Mouse (Mus musculus): ENCODE data around the gene Cpped1.

Cpped1 gene

DNA sequence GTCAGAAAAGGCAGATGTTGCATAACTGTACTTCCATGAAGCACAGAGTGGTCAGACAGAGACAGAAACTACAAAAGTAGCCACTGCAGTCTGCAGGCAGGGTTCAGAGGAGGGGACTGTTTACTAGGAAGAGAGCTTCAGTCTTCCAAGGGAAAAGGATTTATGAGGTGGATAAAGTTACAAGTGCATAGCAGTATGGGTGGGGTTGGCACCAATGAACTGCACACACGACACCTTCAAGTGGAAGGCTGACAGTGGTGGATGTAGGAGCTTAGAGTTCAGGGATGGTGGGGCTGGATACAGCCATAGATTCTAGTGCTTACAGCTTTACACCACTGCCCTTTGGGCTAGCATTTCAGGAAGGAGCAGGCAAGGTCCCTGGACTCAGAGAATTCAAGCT lies 75.8 kb downstream of the Cpped1 start:
- no peak for DNase-seq

DNA sequence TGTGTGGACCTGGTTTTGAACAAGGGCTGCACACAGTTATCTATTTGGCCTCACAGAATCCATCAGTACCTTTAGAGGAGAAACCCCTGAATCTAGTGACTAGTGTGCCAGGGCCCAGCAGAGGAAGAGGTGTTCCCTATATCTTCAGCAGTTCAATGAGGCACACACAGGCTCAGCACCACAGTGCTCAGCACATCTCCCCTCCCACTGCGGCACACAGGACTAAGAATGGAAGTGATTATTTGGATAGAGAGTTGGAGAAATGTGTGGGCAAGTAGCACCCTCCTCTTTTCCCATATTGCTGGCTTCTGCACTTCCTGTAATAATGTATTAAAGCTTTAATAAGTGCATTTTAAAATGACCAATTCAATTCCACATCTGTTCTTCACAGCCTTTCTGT lies 80.4 kb downstream of the Cpped1 start:
- DNase-seq, result no peak

- DNase-seq, result no peak
Measured at GRCm38 (mm10) chr16:11824833-11825232, 84.4 kb downstream of the Cpped1 start.

DNA sequence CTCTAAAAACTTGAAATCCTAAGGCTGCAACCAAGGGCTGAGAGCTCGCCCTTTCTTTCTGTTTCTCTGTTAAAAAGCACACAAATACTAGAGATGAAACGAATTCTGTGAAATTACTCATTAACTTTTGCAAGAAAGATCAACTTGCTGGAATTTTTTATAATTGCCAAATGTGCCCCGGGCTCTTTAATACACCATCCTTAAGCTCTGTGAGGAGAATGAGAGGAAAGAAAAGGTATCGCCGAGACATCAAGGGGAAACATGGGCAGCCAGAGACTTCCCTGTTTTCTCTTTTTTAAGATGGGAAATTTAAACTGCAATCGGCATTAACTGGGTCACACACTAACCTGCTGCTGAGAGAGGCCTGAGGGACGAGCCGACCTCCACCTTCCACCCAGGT lies 84.9 kb downstream of the Cpped1 start:
- DNase-seq, result no peak

DNA sequence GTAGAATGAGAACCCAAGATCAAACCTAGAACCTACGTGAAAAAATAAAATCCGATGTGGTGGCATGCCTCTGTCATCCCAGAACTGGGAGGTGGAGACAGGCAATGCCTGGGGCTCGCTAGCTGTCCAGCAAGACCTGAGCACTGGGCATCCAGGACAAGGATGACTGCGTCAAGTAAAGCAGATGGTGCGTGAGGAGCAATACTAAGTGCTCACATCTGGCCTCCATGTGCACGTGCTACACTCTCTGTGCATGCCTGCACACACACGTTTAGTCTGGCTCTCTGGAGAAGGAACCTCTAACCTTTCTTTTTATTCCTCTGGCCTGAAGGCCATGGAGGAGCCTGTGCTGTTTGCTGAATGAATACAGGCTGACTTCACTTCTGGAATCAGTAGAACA lies 88.5 kb downstream of the Cpped1 start:
- no peak for DNase-seq

DNA sequence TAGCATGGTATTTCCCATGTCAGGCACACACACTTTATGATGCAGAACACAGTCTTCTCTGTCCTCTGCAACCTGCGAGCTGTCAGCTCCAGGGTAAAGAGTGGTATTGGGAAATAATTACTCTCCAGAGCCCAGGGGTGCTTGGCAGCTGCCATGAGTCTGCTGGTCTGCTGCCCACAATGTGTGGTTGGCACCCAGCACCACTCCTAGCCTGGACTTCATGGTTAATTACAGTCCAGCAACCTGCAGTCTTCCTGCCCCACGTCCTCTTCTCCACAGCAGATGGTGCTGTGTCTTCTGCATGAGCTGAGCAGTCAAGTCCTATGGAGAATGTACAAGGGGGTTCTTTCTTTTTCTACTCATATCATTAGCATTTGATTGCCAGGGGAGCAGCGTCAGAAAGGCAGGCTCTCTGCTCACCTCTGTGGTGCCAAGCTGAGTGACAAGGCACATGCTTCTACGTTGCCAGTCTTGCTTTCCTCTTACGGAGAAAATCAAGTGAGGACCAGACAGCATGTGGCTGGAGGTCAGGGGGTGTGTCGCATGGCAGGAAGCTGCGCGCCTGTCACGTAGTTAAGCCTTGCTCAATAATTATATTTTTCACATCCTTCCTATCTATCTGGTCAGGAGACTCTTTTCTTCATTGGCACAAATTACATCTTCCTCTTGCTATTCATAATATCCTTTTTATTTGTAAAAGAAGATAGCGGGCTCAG lies 94.2 kb downstream of the Cpped1 start:
- no peak for DNase-seq

DNA sequence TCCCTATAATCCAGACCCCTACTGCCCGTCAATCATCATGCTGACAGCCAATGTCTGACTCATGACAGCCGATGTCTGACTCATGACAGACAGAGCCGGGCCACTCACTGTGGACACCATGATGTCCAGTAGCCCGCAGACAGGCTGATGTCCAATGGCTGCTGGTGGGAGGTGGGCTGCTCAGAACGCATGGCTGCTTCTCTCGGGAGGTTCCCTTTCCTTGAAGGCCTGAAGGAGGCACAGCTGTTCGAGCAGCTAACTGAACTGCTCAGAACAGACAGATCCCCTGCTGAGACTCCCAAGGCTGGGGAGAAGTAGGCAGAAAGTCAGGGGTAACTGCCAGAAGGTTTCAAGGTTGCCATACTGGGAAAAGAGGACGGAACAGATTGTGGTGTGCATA lies 97.1 kb downstream of the Cpped1 start:
- no peak for DNase-seq

GRCm38 (mm10) chr16:11809615-11810014 lies 99.6 kb downstream of the Cpped1 start:
- DNase-seq, result no peak

GRCm38 (mm10) chr16:11801960-11802539 lies 107.2 kb downstream of the Cpped1 start:
- no peak for DNase-seq

- no peak for DNase-seq
Measured at GRCm38 (mm10) chr16:11795758-11796460, 113.3 kb downstream of the Cpped1 start.

DNA sequence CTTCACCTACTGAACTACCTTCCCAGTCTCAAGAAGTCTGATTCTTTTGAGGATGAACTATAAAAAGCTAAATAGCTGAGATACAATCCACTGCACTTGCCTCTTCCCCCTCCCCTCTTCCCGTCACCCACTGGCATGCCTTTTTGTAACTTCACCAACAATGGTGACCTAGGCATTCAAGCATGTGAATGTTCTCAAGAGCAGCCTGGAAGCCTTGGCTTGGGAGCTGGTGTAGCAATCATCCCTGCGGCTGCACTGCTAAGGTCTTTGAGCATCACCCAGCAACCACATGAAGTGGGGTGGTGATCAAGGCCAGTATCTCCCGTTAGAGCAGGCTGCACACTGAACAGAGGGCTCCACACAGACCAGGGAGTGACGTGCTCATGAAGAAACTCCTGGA lies 114.6 kb downstream of the Cpped1 start:
- no peak for DNase-seq

GRCm38 (mm10) chr16:11793391-11793790 lies 115.9 kb downstream of the Cpped1 start:
- no peak for DNase-seq

DNA sequence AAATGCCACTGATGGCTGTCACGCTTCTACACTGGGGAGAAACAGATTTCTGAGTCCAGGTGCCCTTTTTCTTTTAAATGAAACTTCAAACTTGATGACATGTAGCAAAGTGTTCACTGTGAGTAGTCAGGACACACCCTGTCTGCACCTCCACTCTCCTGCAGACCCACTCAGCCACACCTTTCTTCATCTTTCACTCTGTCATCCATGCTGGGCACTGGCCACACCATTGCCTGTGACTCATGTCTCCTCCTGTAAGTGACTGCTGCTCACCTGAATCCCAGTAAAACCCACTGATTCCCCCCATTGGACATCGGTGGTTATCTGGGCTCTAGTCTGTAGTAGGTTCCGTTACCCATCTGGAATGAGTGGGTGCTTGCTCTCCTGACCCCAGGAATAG lies 118.8 kb downstream of the Cpped1 start:
- DNase-seq, result no peak

DNA sequence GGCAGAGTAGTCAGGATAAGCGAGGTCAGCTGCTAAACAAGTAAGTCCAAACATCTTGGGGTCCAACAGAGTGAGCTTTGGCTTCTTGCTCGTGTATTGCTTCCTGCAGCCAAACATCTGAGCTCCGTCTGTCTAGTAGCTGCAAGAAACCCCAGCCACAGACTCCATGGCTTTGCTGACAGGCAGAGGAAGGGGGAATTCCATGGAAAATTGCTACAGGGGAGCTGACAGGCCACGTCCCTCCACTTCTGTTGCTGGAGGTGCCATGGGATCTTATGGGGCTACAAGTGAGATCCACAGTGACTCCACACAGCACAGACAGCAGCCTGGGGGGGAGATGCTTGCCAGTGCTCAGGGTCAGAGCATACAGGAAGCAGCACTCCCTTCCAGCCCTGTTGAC lies 123.4 kb downstream of the Cpped1 start:
- DNase-seq, result no peak

GRCm38 (mm10) chr16:11784354-11784753 lies 124.9 kb downstream of the Cpped1 start:
- DNase-seq, result no peak

DNA sequence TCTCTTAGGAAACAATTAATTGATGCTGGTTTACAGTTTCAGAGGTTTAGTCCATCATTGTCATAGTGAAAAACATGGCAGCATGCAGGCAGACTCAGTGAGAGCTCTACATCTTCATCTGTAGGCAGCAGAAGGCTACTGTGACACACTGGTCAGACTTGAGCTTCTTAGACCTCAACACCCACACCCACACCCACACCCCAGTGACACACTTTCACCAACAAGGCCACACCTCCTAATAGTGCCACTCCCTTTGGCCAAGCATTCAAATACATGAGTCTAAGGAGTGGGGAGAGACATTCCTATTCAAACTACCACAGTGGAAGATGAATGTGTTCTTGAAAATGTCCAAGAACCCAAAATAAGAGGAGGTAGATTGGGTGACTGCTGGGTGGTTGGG lies 125.9 kb downstream of the Cpped1 start:
- no peak for DNase-seq

DNA sequence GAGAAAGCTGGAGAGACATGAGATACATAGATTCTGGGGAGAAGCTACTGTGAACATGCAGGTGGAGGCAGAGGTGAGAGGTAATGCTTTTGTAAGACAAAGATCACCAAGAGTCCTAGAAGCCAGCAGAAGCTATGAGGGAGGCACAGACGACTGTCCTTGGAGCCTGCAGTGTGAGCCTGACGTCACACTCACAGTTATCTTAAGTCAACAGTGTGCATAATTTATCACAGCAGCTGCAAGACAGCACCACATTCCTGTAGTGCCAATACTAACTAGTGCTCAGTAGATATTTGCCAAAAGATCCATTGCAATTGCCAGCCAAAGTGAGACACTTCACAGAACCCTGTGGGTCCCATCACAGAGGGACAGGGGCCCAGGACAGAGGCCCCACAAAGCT lies 127.2 kb downstream of the Cpped1 start:
- no peak for DNase-seq

- DNase-seq, result no peak
Measured at GRCm38 (mm10) chr16:11778715-11779460, 130.4 kb downstream of the Cpped1 start.

DNA sequence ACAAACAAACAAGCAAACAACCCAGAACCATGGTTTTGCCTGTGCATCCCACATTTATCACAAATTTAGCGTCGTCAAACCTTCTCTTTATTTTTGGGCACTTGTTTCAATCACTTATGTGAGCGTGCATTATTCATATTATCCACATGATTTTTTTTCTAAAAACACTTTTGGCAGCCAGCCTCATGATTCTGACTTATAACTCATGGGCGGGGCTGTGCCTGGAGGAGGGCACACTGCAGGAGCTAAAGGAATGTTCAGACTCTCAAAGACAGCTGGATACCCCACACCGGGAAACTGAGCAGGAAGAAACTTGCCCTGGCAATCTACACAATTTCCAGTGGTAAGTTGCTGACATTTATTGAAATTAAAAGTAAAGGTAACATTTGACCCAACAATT lies 131.1 kb downstream of the Cpped1 start:
- DNase-seq, result no peak

DNA sequence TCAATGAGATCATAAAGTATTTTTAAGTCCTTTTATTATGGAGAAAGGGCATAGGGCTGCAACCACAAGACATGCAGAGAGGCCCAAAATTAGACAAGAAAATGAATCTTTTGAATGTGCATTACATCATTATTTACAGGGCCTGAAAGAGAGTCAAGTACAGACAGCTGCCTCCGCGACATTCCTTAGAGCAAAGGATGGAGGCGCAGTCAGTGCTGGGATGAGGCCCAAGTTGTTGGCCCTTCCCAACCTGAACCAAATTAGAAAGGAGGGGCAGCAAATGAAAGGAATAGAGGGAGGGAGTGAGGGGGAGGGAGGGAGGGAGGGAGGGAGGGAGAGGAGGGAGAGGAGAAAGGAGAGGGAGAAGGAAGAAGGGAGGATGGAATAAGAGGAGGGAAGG lies 132.7 kb downstream of the Cpped1 start:
- DNase-seq, result peak; percentile 50

DNA sequence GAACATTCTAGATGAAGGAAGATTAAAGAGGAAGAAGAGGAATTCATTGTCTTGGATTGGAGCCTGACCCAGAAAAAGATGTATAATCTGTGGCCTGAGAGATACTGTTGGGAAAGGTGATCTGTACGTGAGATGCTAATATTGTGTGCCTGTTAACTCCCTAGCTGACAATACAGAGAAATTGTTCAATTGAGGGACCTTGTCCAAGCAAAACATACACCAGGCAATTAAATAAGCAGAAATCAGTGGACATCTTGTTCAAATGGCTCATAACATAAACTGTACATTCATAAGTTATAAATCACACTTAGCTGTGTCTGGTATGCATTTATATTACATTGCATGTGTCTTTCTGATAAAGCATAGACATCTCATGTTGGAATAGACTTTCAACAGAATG lies 134.9 kb downstream of the Cpped1 start:
- DNase-seq, result no peak

- DNase-seq, result no peak
Measured at GRCm38 (mm10) chr16:11772318-11772717, 136.9 kb downstream of the Cpped1 start.

- peak; percentile 28 for DNase-seq
Measured at GRCm38 (mm10) chr16:11757951-11758350, 151.3 kb downstream of the Cpped1 start.

DNA sequence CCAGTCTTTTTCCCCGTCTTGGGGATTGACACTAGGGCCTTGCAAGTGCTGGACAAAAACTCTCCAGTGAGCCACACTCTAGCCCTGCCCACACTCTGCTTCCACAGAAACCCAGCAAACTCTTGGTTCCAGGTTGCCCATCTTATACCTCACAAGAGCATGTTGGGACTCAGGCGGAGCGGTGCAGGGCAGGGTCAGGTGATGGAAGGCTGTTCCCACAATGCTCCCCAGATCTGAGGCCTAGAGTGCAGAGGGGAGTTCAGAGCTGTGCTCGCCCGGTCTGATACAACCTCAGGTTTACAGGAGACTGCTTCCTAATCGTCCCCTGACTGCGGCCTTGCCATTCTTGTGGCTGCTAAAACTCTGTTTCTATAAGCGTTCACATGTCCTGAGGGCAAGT lies 151.8 kb downstream of the Cpped1 start:
- DNase-seq, result no peak

Data from lung, postnatal 10 days (tissue).